Mouse (Mus musculus): ENCODE results near the gene Itsn1. TPM values are rescaled to one million over a fixed set of nuclear protein-coding genes. Genes with fewer than 3 reads are reported as not detected.

The Itsn1 gene
- total RNA-seq, 2 experiments from 2014 or later, result 41.0 to 41.2 TPM

DNA sequence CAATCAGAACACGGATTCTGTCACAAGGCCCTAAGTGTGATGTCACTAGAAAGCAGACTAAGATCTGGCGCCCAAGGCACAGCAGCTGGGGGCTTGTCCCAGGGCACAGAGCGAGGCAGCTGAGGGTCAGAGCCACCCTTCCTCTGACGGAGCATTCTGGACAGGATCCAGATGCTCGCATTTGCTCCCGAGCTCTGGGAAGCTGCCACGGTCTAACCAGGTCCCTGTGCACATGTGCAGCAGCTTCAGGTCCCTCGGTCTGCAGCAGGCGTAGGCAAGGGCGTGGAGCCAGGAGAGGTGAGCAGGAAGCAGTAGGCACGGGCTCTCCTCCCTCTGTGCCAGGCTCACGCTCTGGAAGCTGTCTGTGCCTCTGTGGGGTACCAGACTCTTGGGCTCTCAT lies 160.8 kb downstream of the Itsn1 start:
- intact Hi-C loops (cut with DNase I), result no loop called here
- DNase-seq, result peak; percentile 58 to 63

DNA sequence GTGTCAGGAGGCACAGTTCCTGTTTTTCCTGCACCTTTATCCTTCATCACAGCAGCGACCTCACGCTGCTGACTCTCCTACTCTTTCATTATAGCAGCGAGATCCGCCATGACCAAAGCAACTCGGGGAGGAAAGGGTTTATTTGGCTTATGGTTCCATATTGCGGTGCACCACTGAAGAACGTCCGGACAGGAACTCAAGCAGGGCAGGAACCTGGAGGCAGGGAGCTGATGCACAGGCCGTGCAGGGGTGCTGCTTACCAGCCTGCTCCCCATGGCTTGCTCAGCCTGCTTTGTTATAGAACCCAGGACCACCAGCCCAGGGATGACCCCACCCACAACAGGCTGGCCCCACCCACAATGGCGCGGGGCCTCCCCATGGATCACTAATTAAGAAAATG lies 162.1 kb downstream of the Itsn1 start:
- intact Hi-C loops (cut with DNase I), result no loop called here
- no peak for DNase-seq

DNA sequence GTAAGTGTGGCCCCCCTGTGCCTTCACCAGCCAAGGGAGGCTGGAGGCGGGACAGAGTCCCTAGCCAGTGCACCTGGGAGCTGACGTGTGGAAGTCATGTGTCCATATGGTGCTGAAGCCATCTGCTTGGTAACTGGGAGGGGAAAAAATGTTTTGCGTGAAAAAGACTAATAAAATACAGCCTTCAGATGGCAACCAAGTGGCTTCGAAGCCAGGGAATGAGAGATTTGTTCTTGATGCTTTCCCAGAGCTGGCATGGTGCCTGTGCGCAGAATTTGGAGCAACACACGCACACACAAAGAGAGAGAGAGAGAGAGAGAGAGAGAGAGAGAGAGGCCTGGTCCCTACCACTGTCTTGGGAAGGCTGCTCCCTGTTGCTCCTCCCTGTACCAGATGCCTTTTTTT lies 167.3 kb downstream of the Itsn1 start:
- DNase-seq, result no peak
- intact Hi-C loops (cut with DNase I), result no loop called here

DNA sequence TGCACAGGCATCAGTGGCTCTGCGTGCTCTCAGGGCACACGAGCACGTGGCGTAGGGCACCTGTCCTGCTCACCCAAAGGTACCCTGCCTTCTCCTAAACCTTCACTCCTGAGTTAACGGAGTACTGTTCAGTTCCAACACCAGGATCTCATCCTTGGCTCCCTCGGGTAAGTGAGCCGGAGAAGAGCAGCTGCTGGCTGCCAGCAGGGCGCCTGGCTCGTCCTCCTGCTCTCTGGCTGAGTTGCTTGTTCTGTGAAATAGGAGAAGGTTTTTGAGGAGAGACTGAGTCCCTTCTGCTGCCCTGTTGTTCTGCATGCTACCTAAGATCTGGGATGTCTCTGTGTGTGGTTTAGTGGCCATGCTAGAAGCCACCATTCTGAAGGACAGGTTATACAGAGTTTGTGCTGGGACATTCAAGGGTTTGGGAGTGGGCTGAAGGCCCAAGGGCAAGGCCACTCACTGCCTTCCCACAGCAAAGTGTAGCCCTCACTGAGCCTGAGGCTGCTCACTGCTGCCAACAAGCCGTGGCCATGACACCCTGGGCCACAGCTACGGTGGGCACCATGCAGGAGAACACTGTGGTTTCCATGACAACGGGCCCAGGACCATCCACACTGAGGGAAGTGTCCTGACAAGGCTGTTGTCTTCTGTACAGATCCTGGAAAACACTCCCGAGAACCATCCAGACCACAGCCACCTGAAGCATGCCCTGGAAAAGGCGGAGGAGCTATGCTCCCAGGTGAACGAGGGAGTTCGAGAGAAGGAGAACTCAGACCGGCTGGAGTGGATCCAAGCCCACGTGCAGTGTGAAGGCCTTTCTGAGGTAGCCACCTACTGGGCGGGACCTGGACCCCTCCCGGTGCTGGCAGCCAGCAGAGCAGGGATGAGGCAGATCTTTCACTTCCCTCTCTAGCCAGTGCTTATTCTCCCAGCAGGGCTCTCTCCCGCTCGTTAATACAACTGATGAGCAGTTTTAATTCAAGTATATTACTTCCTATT lies 170.1 kb downstream of the Itsn1 start:
- no peak for DNase-seq
- intact Hi-C loops (cut with DNase I), result no loop called here

DNA sequence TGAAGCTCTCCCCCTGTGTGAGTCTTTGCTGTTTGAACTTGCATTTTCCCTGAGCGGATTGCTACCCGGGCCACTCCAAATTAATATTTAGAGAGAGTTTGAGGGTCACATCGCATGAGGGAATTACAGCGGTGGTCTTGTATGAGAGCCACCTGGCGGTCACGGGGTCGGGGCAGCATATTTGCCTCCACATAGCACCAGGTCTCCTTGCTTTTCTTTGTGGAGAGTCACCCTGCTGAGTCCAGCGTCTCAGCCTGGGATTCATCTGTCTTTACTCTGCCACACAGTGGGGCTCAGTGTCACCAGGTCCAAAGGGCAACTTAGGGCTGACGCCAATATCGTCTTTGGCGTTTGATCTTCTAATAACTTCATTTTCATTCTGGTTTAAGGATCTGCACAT lies 171.2 kb downstream of the Itsn1 start:
- intact Hi-C loops (cut with DNase I), result no loop called here

DNA sequence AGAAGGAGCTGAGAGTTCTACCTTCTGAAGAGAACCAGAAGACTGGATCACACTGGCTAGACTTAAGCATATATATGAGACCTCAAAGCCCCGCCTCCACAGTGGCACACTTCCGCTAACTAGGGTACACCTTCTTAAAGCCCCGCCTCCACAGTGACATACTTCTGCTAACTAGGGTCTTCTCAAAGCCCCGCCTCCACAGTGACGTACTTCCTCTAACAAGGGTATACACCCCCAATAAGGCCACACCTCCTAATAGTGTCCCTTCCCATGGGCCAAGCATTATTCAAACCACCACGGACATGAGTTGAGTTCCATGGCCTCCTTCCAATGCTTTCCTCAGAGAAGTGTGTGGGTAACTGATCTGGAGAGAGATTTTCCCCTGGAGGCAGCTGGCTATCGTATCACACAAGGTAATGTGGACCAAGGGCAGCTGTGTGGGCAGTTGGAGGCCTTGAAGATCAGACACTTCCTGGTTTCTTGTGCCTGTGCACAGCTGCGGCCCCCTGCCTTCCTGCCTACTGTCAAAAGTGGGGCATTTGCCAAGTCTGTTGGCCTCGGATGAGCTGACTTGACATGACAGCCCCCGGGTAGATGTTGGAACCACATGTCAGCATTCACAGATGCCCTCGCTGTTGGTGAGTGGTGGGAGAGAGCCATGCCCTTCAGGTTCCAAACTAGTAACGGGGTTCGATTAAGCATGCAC lies 174.9 kb downstream of the Itsn1 start:
- intact Hi-C loops (cut with DNase I), result no loop called here
- no peak for DNase-seq

More for the DNA sequence above, 171.2 kb downstream of the Itsn1 start:
- no peak for DNase-seq

DNA sequence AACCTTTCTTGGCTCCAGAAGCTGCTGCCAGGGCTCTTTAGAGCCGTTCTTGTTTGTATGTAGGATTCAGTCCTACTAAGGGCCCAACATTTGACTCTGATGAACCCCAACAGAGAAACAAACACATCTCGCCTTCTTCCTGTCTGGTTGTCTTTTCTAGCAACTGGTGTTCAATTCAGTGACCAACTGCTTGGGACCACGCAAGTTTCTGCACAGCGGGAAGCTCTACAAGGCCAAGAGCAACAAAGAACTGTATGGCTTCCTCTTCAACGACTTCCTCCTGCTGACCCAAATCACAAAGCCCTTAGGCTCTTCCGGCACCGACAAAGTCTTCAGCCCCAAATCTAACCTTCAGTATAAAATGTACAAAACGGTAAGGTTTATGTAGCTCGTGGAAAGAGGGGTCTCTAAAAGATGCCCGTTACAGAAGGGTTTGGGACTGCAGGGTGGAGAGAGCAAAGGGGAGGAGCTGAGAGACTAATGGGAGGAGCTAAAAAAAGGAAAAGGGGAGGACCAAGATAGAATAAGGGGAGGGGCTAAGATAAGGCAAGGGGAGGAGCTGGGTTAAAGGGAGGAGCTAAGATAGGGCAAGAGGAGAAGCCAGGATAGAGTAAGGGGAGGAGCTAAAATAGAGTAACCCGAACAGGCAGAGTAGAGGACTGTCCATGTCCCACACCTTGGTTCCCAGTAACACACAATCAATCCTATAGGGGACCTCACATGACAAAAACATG lies 176.2 kb downstream of the Itsn1 start:
- intact Hi-C loops (cut with DNase I), result no loop called here
- no peak for DNase-seq

DNA sequence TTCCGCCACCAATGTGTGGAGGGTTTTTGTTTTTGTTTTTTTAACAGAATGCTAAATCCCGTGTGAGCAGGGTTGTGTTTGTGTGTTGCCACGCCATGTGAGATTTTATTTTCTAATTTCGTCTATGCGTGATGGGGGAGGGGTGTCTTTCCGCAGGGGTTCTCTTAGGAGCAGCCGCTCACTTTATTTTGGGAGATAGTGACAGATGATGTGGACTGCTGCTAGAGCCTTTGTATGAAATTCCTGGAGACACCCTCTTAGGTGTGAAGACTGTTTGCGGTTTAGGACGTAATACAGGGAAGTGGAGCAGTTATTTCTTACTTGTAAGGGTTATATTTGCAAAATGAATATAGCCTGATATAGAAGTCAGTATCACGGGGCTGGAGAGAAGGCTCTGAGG lies 176.9 kb downstream of the Itsn1 start:
- DNase-seq, result no peak
- intact Hi-C loops (cut with DNase I), result no loop called here

DNA sequence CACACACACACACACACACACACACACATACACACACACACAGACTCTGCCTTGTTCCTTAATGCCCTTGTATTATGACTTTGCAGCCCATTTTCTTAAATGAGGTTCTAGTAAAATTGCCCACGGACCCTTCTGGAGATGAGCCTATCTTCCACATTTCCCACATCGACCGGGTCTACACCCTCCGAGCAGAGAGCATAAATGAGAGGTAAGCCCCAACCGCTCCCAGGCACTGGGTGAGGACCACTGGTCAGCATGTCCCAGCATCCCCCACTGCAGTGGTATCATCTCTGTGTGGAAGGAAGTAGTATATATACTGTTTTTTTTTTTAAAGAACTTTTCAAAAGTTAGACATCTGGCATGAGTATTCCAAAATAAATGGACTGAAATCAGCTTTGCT lies 177.6 kb downstream of the Itsn1 start:
- intact Hi-C loops (cut with DNase I), result no loop called here
- no peak for DNase-seq

DNA sequence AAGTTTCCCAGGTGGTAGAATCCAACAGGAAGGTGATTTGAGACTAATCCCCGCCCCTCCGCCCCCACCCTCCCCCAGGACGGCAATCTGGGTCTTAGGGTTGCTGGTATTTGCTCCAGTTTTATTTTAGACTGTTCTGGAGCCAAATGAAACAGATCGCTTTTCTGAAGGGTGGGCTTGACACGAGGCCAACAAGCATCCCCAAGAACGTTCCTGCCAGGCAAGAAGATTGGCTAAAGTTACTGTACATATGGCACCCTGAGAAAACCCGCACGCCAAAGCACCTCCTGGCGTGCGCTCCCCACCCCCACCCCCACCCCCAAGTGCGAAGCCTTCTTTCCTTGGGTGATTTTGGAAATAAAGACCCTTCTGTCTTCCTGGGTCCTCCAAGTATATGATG lies 178.1 kb downstream of the Itsn1 start:
- intact Hi-C loops (cut with DNase I), result no loop called here

DNA sequence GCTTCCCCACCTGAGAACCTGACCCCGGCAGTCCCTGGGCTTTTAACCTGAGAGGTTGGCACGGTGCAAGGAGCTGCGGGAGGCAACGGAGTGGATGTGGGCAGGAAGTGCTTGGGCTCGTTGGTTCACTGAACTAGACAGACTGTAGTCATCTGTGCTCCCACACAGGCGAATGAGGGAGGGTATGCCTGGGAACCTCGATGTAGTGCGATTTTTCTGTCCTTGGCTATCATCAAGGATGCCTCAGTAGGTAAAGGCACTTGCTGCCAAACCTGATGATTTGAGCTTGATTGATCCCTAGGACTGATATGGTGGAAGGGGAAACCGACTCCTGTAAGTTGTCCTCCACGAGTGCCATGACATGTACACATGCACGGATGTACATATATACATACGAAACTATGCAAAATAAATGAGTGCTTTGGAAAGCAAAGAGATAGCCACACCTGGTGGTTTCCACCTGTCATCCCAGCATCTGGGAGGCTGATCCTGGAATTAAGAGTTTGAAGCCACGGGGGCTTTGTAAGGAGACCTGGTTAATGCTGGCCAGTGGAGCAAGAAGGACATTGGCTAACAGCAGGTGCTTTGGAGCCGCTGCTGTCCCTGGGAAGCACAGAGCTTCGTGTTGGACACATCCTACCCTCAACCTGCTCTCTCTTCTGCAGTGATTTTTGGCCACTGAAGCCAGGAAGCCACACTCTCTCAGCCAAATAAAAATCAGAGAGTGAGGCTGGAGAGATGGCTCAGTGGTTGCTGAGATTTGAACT lies 180.7 kb downstream of the Itsn1 start:
- DNase-seq, result no peak
- intact Hi-C loops (cut with DNase I), result no loop called here

More for the DNA sequence above, 178.1 kb downstream of the Itsn1 start:
- no peak for DNase-seq

DNA sequence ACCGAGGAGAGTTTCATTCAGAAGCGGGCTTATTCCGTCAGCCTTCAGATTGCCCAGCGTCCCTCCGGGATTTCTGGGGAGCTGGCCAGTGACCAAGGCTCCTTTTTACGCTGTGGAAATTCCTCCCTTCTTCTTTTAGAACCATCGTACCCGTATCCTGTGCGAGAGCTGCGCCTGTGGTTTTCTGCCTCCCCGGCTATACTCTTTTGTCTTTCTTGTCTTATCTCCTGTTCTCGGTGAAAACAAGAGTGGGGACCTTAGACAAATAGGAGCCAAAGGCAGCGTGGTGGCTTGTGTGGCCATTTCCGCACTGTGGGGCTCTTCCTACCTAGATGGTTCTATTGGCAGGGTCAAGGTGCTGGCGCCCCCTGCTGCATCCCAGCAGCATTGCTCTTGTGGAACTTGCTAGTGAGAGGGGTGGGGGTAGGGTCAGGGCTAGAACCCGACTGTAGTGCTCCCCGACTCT lies 188.6 kb downstream of the Itsn1 start:
- intact Hi-C loops (cut with DNase I), result loop anchor here (1.0 kb wide), 1 partner anchor 223 kb away; no protein-coding TSS in a partner anchor
- DNase-seq, result peak; percentile 89 to 93

DNA sequence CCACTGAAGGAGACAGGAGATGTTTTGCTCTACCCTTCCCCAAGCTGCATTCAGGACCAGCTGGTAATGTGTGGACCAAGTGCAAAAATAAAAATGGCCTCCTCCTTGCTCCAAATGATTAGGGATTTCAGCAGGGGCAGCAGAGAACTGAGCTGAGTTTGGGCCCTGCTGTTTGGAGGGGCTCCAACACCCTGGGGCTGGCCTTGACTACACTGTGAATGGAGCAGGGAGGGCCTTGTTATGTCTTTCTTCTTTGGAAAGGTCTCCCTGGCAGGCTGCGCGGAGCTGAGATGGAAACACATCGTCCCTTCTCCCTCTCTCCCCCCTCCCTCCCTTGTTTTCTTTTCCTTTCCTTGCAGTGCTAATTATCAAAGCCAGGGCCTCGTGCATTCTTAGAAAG lies 189.4 kb downstream of the Itsn1 start:
- DNase-seq, result no peak
- intact Hi-C loops (cut with DNase I), result no loop called here

DNA sequence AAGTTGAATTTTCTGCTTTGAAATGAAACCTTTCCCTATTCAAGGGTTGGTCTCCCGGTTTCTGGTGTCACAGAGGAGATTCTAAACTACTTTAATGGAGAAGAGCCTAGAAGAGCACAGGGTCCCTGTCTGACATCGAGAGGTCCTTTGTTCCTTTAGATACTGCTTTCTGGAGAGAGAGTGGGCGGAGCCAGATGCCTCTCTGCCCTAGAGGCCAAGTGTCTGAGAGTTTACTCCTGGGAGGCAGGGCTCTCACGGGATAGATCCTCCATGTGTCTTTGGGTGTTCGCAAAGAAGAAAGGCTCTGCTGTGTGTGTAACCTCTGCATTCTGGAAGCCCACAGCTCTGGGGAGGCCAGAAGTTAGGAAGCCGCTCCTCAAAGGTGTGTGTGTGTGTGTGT lies 190.0 kb downstream of the Itsn1 start:
- intact Hi-C loops (cut with DNase I), result loop anchor here (1.0 kb wide), 1 partner anchor 195 kb away; no protein-coding TSS in a partner anchor
- DNase-seq, result no peak

DNA sequence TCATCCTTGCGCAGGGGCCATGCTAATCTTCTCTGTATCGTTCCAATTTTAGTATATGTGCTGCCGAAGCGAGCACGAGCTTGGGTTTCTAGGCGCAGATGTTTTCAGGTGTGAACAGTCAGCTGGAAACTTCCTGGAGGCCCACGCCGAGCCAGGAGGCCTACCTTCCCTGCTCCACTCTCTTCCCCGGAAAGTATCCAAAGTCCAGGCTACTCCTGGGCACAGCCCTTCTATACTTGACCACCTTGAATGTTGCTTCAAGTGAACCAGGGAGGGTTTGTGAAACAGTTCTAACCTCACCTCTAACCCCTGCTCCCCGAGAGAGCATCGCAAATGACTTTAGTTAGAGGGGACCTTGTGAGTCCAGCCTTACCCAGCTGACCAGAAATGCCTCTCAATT lies 192.3 kb downstream of the Itsn1 start:
- intact Hi-C loops (cut with DNase I), result no loop called here

DNA sequence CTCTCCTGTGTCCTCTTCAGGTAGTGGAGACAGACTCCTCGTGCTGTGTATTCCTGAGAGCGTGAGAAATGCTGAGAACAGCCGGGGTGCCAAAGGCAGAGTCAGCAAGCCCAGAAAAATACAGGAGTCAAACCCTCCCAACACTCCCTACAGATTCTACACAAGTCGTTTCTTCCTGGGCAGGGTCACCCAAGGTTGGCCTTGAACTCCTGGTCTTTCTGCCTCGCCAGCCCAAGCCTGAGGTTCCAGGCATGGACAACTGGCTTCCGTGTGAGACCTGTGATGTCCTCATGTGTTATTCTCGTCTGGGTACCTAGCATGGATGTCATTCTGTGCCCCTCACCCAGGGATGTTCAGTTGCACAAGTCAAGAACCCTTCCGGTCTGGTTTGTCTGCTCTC lies 193.9 kb downstream of the Itsn1 start:
- DNase-seq, result no peak
- intact Hi-C loops (cut with DNase I), result no loop called here

More for the DNA sequence above, 192.3 kb downstream of the Itsn1 start:
- no peak for DNase-seq

DNA sequence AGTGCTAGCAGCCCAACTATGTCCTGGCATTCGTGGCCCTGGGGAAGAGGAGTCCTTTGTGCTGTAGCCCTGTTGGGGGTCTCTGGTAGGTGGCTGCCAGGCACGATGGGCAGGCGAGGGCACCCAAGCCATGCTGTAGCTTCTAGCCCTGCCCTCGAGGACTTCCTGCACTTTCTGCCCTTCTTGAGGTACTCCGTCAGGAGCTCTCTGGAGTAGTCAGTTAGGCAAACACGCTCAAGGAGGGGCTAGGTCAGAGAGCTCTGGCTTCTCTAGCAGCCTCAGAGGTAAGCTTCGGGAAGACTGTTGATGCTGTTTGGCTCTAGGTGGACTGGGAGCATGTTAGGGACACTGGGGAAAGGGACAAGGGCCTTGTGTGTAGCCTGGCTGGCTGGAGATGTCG lies 195.3 kb downstream of the Itsn1 start:
- intact Hi-C loops (cut with DNase I), result no loop called here

DNA sequence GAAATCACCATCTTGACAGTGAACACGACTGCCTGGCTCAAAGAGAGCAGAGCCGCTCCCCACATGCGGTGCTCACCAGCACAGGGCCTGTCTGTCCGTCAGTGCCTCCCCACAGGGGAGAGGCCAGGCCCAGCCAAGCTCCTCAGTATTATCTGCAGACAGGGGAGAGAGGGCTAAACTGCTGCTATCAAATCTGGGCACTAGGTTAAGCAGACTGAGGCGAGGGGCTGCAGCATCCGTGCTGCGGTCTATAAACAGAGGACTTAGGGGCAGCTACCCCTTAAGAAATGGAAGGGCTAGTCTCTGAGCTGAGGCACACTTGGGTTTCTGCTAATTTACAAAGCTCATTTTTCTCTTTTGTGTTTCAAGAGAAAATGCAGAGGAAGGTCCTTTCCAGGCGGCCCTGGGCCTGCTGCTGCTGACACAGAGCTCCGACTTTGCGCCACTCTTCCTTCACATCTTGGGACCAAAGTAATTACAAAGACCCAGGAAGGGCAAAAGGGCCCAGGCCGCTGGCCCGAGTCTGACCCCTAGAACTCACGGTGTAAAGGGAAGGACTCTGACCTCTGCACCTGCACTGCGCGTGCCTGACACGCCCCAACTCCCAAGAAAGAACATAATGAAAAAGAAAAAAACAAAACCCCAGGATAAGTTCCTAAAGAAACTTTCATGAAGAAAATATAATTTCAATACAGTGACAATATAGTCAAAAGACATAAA lies 199.0 kb downstream of the Itsn1 start:
- intact Hi-C loops (cut with DNase I), result no loop called here
- DNase-seq, result no peak

More for the DNA sequence above, 195.3 kb downstream of the Itsn1 start:
- no peak for DNase-seq

All from heart, postnatal 10 days (tissue).